Mouse (Mus musculus): ENCODE results near the gene Celf1. TPM values are rescaled to one million over a fixed set of nuclear protein-coding genes. Genes with fewer than 3 reads are reported as not detected.
"Not testable (repeated sequence)": the region's sequence is repeated elsewhere in the genome, so short reads cannot be mapped to it uniquely, and the experiment has no call there.

Gene Celf1
- total and polyA plus RNA-seq, 3 experiments: 29.7 to 69.7 (median 52.8) TPM

- no peak for TF ChIP-seq POLR2AphosphoS2 (IDR thresholded peaks at IDR 0.05; ENCODE audit: low read depth, low read length)
Measured at GRCm38 (mm10) chr2:90940233-90941229, at the start of gene Celf1 (continued).

GRCm38 (mm10) chr2:90893673-90894298, 46.4 kb upstream of the Celf1 start:
- dilution Hi-C loops (cut with MboI; ENCODE audit: extremely low pct_ligation_motif_present, extremely low pct_unique_long_range_greater_than_20kb, low sequenced_read_pairs): no loop called here
- no peak overlapping the region for H3K9ac ChIP-seq (ENCODE audit: insufficient read depth, low read depth)
- H3K4me3 ChIP-seq (replicated peaks in 1 of 3; ENCODE audit: low read depth in 2 of 3, low read length in 2 of 3, poor library complexity in 1 of 3): no peak overlapping the region
- H3K9me3 ChIP-seq (replicated peaks; ENCODE audit: low read length): peaks cover 9% of the 10 kb centered on the region
- no peaks in the 10 kb centered on the region for H3K27me3 ChIP-seq (replicated peaks)
- no peak overlapping the region for H3K4me2 ChIP-seq (ENCODE audit: insufficient read depth, low read depth, poor library complexity, severe bottlenecking)
- H3K4me1 ChIP-seq (ENCODE audit: control insufficient read depth in 1 of 2, insufficient read depth in 2 of 2): peaks cover 0 to 4% of the 10 kb centered on the region in 2 experiments; a peak in 1 of 4 replicates
- no peak for DNase-seq (ENCODE audit: extremely low read depth)
- no peaks in the 10 kb centered on the region for H3K79me2 ChIP-seq (replicated peaks; ENCODE audit: control insufficient read depth, extremely low read depth, insufficient read depth, poor library complexity, severe bottlenecking)
- H3K36me3 ChIP-seq (replicated peaks in 1 of 2; ENCODE audit: control insufficient read depth in 1 of 2, insufficient read depth in 1 of 2, low read length in 1 of 2): peaks cover 28 to 76% of the 10 kb centered on the region in 2 experiments
- in situ Hi-C loops (cut with MboI; ENCODE audit: low pct_ligation_motif_present, low pct_unique_long_range_greater_than_20kb, low sequenced_read_pairs): no loop called here
- TF ChIP-seq ZNF384 (IDR thresholded peaks at IDR 0.05; ENCODE audit: low read depth, low read length) (no peak), RCOR1 (conservative IDR thresholded peaks at IDR 0.05; ENCODE audit: low read depth, low read length) (no peak), MAX (IDR thresholded peaks at IDR 0.05; ENCODE audit: low read length) (no peak), POLR2AphosphoS2 (IDR thresholded peaks at IDR 0.05; ENCODE audit: low read depth, low read length) (no peak), ZKSCAN1 (IDR thresholded peaks at IDR 0.05; ENCODE audit: borderline replicate concordance, low read depth, low read length) (no peak), CHD1 (IDR thresholded peaks at IDR 0.05; ENCODE audit: low read depth, low read length) (no peak), SIN3A (IDR thresholded peaks at IDR 0.05; ENCODE audit: low read length) (no peak), MEF2A (IDR thresholded peaks at IDR 0.05; ENCODE audit: borderline replicate concordance, low read depth, low read length) (no peak)
- no peak overlapping the region for H3K27ac ChIP-seq (ENCODE audit: insufficient read depth, low read depth)

- H3K79me2 ChIP-seq (replicated peaks; ENCODE audit: control insufficient read depth, extremely low read depth, insufficient read depth, poor library complexity, severe bottlenecking); H3K9ac ChIP-seq (ENCODE audit: insufficient read depth, low read depth); H3K4me2 ChIP-seq (ENCODE audit: insufficient read depth, low read depth, poor library complexity, severe bottlenecking); in situ Hi-C loops (cut with MboI; ENCODE audit: low pct_ligation_motif_present, low pct_unique_long_range_greater_than_20kb, low sequenced_read_pairs); H3K27me3 ChIP-seq (replicated peaks); H3K9me3 ChIP-seq (replicated peaks; ENCODE audit: low read length); H3K4me1 ChIP-seq (ENCODE audit: control insufficient read depth in 1 of 2, insufficient read depth in 2 of 2); dilution Hi-C loops (cut with MboI; ENCODE audit: extremely low pct_ligation_motif_present, extremely low pct_unique_long_range_greater_than_20kb, low sequenced_read_pairs); H3K4me3 ChIP-seq (replicated peaks in 1 of 3; ENCODE audit: low read depth in 2 of 3, low read length in 2 of 3, poor library complexity in 1 of 3); H3K27ac ChIP-seq (ENCODE audit: insufficient read depth, low read depth): not testable (repeated sequence)
- TF ChIP-seq IRF4 (IDR thresholded peaks at IDR 0.05; ENCODE audit: low read depth, low read length) (peak; percentile 64; the same call in 1 of the 2 replicates), JUN (IDR thresholded peaks at IDR 0.05; ENCODE audit: insufficient read depth, low read depth, low read length) (peak; percentile 47; the same call in 1 of the 2 replicates), JUND (conservative IDR thresholded peaks at IDR 0.05; ENCODE audit: low read depth, low read length) (0 out of 2 replicates have a peak, but pooled peaks have one; percentile 20), ZNF384 (IDR thresholded peaks at IDR 0.05; ENCODE audit: low read depth, low read length) (peak; percentile 59), EP300 (IDR thresholded peaks at IDR 0.05; ENCODE audit: low read length) (peak; percentile 65), ETS1 (conservative IDR thresholded peaks at IDR 0.05; ENCODE audit: low read depth, low read length) (peak; percentile 42)
- DNase-seq (ENCODE audit: extremely low read depth): peak; percentile 38
- H3K36me3 ChIP-seq (replicated peaks in 1 of 2; ENCODE audit: control insufficient read depth in 1 of 2, insufficient read depth in 1 of 2, low read length in 1 of 2): peaks cover 31 to 80% of the 10 kb centered on the region in 2 experiments
Measured at GRCm38 (mm10) chr2:90894299-90894677, 45.9 kb upstream of the Celf1 start.
